Mouse (Mus musculus) ES-CJ7 (cell line): ENCODE measurements around the gene Srcap.
"Not testable (repeated sequence)": the region's sequence is repeated elsewhere in the genome, so short reads cannot be mapped to it uniquely, and the experiment has no call there.

ENCODE experiments used
- DNase-seq: peaks from one replicate; pipeline ENCODE4 v3.0.0; 2011; ENCODE audit warnings: low read depth, low spot score

Srcap gene

GRCm38 (mm10) chr7:127489982-127490381, 21.8 kb upstream of the Srcap start:
- DNase-seq = no peak

GRCm38 (mm10) chr7:127491846-127492245, 19.9 kb upstream of the Srcap start:
- DNase-seq = no peak

DNA sequence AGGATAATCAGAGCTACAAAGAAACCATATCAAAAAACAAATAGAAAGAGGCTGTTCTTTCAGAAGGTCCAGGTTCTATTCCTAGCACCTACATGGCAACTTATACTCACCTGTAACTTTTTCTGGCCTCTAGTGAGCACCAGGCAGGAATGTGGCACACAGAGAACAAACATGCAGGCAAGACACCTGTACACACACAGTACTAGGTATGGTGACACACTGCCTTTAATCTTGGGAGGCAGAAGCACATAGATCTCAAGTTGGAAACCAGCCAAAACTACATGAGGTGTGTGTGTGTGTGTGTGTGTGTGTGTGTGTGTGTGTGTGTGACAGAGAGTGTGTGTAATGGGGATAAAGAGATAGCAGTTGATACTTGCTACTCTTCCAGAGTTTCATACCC, 17.1 kb upstream of the Srcap start:
- DNase-seq = no peak

- no peak for DNase-seq
Measured at GRCm38 (mm10) chr7:127497382-127497781, 14.4 kb upstream of the Srcap start.

GRCm38 (mm10) chr7:127498407-127498806, 13.4 kb upstream of the Srcap start:
- peak; percentile 52 for DNase-seq

GRCm38 (mm10) chr7:127508291-127508690, 3.5 kb upstream of the Srcap start:
- DNase-seq = peak; percentile 23

DNA sequence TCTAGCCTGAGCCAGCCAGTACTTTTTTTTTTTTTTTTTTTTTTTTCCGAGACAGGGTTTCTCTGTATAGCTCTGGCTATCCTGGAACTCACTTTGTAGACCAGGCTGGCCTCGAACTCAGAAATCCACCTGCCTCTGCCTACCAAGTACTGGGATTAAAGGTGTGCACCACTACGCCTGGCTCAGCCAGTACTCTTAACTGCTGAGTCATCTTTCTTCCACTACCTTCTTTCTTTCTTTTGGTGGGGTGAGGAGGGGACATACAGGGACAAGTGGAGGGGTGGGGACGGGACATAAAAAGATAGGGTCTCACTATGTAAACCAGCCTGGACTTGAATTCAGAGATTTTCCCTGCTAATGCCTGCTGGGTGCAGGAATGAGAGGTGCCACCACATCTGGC, 2.0 kb upstream of the Srcap start:
- DNase-seq = not testable (repeated sequence)

DNA sequence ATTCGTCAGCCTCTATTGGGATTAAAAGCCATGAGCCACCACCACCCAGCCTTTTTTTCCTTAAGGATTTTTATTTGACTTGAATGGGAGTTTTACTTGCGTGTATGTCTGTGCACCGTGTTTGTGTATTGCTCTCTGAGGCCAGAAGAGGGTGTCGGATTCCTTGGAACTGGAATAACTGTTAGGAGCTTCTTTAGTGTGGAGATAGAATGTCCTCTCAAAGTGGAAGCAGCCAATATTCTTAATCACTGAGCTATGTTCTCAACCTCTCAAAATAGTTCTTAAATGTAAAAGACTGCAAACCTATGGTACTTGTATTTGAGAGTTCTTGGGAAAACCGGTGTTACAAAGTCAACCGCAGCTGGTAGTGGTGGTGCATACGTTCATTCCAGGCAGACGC, 542 bp upstream of the Srcap start:
- peak; percentile 76 for DNase-seq

- DNase-seq = peak; percentile 92
Measured at GRCm38 (mm10) chr7:127512231-127513015, 640 bp downstream of the Srcap start.

- DNase-seq = no peak
Measured at GRCm38 (mm10) chr7:127513016-127513390, 1.2 kb downstream of the Srcap start.

DNA sequence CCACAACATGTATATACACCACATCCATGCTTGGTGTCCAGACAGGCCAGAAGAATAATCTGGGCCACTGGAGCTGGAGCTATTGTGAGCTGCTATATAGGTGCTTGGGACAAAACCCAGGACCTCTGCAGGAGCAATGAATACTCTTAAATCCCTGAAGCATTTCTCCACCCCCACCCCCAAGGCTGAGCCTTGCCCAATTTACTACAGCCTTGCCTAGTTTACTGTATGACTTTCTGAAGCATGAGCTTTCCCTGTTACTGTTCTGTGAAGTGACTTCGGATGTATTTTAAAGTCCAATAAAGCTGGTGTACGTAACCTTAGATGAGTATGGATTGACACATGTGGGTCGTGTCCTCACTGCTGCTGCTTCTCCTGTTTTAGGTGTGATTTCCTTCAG, 2.0 kb downstream of the Srcap start:
- no peak for DNase-seq

- DNase-seq = no peak
Measured at GRCm38 (mm10) chr7:127515846-127516245, 4.1 kb downstream of the Srcap start.

GRCm38 (mm10) chr7:127516344-127516743, 4.6 kb downstream of the Srcap start:
- DNase-seq = peak; percentile 73

- no peak for DNase-seq
Measured at GRCm38 (mm10) chr7:127519284-127519683, 7.5 kb downstream of the Srcap start, which contains the start of gene Gm42715. Gene Gm42715 (plus strand): TSS chr7:127519584.

- no peak for DNase-seq
Measured at GRCm38 (mm10) chr7:127541671-127542070, 29.9 kb downstream of the Srcap start.

DNA sequence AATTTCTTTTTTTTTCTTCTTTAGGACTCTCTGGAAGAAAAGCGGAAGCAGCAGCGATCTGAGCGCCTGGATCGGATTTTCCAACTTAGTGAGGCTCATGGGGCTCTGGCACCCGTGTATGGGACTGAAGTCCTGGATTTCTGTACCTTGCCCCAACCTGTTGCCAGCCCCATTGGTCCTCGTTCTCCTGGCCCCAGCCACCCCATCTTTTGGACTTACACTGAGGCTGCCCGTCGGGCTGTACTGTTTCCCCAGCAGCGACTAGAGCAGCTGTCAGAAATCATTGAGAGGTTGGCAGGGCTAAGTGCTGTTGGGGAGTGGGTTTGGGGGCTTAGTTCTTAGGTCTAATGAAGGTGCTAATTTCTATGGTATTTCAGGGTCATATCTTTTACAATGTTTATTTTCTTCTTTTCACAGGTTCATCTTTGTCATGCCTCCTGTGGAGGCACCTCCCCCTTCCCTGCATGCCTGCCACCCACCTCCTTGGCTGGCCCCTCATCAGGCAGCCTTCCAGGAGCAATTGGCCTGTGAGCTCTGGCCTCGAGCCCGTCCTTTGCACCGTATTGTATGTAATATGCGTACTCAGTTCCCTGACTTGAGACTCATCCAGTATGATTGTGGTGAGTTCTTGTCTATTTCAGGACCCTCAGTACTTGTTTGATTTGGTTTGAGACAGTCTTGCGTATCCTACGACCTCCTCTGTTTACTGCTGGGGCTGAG, 37.5 kb downstream of the Srcap start:
- no peak for DNase-seq

- no peak for DNase-seq
Measured at GRCm38 (mm10) chr7:127551558-127551957, 39.8 kb downstream of the Srcap start.

GRCm38 (mm10) chr7:127560580-127560979, 48.8 kb downstream of the Srcap start:
- DNase-seq = peak; percentile 28

GRCm38 (mm10) chr7:127561340-127561858, 49.6 kb downstream of the Srcap start, which contains the start of gene Tmem265:
Gene Tmem265 (plus strand): TSS chr7:127561390.
- DNase-seq = no peak

DNA sequence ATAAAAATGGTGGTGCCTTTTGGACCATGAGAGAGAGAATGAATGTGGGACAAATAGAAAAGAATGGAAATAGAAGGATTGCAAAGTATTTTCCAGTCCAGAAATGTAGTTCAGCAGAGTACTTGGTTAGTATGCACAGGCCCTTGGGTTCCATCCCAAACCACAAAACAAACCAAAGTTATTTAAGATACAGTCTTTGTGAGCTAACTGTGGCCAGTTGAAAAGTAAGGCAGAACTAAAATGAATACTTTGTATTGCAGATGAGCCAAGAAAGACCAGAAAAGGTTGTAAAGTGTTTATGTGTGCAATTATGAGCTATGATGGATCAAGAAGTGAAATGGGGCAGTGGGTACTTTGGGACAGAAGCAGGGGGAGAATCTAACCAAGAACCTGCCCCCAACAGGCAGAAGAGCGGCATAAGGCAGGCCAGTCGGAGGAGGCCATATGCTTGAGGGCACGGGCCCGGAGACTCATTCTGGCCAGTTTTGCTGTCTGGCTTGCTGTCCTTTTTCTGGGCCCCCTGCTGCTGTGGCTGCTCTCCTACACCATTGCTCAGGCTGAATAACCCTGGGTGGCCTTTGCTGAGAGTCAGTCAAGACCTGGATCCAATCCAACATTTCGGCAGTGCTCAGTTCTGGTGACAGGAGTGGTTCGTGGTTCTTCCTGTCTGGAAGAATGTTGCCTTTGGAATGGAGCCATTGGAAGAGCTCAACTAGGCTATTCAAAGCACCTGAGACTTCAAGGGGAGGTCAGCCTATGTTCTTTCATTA, 52.8 kb downstream of the Srcap start:
- no peak for DNase-seq

- DNase-seq = peak; percentile 99
Measured at GRCm38 (mm10) chr7:127572895-127573471, 61.2 kb downstream of the Srcap start, which contains the start of gene Phkg2. Gene Phkg2 (plus strand): TSS chr7:127573340.
